Mouse (Mus musculus) hindbrain, embryonic 13.5 days (tissue): ENCODE measurements around the gene Zfp385c. TPM values are rescaled to one million over a fixed set of nuclear protein-coding genes. Genes with fewer than 3 reads are reported as not detected.

Source experiments
- ATAC-seq: fragments of 200-750 bp; cut with Nextera tagmentation; 2 replicates; pipeline ENCODE4 v1.8.0; 2017; ENCODE audit warnings: moderate TSS enrichment; ENCODE audit not compliant: low FRiP score
- H3K27ac ChIP-seq: fragments of 300-500 bp; sonication (generic); 2 replicates; pipeline ENCODE4 v1.5.1; 2015; ENCODE audit warnings: inconsistent platforms, mild to moderate bottlenecking, moderate library complexity
- H3K27me3 ChIP-seq: fragments of 300-500 bp; sonication (generic); 2 replicates; pipeline ENCODE4 v1.6.1; 2015; ENCODE audit warnings: mild to moderate bottlenecking, inconsistent platforms
- H3K36me3 ChIP-seq: fragments of 300-500 bp; sonication (generic); 2 replicates; pipeline ENCODE4 v1.6.1; 2015; ENCODE audit warnings: mild to moderate bottlenecking, inconsistent platforms
- H3K4me1 ChIP-seq: fragments of 300-500 bp; sonication (generic); replicated peaks from 2 replicates; pipeline ENCODE4 v1.6.1; 2015; ENCODE audit warnings: inconsistent platforms
- H3K4me2 ChIP-seq: fragments of 300-500 bp; sonication (generic); 2 replicates; pipeline ENCODE4 v1.6.1; 2015; ENCODE audit warnings: inconsistent platforms, mild to moderate bottlenecking, moderate library complexity
- H3K4me3 ChIP-seq: fragments of 300-500 bp; sonication (generic); 2 replicates; pipeline ENCODE4 v1.5.1; 2015; ENCODE audit warnings: mild to moderate bottlenecking, inconsistent platforms
- H3K9ac ChIP-seq: fragments of 300-500 bp; sonication (generic); 2 replicates; pipeline ENCODE4 v1.6.1; 2015; ENCODE audit warnings: mild to moderate bottlenecking, inconsistent platforms
- H3K9me3 ChIP-seq: fragments of 300-500 bp; sonication (generic); 2 replicates; pipeline ENCODE4 v1.6.1; 2016; ENCODE audit warnings: inconsistent platforms
- WGBS: fragments of 180-500 bp; shearing (Covaris S2); methylation state at CpG from one replicate; pipeline ENCODE4 v1.1.7; 2015; 5-methylcytosine and 5-hydroxymethylcytosine counted together
- polyA plus RNA-seq: library from polyadenylated mRNA; unstranded; fragments of >200 nt; fragmentation: Nextera tagmentation; extraction: Ambion mirVana; gene quantifications from 2 replicates; pipeline ENCODE4 v1.2.1, GENCODE M21; 2015

Zfp385c gene
- polyA plus RNA-seq, 1 experiment from 2014 or later = 0.13 TPM

- Histone ChIP-seq H3K36me3 (no peaks in the 10 kb centered on the region), H3K4me3 (peak overlapping the region; percentile 44), H3K9me3 (no peaks in the 10 kb centered on the region), H3K27ac (0 out of 2 replicates have a peak overlapping the region, but pooled peaks have one; percentile 44), H3K4me2 (peak overlapping the region; percentile 73), H3K27me3 (peaks cover 42% of the 10 kb centered on the region), H3K9ac (peak overlapping the region; percentile 69), H3K4me1 (peaks cover 18% of the 10 kb centered on the region)
- peak; percentile 57 for ATAC-seq
- WGBS = 9% methylated on average over 52 of the region's 52 CpGs
Measured at GRCm38 (mm10) chr11:100640159-100640906, 51.9 kb downstream of the Zfp385c start.

DNA sequence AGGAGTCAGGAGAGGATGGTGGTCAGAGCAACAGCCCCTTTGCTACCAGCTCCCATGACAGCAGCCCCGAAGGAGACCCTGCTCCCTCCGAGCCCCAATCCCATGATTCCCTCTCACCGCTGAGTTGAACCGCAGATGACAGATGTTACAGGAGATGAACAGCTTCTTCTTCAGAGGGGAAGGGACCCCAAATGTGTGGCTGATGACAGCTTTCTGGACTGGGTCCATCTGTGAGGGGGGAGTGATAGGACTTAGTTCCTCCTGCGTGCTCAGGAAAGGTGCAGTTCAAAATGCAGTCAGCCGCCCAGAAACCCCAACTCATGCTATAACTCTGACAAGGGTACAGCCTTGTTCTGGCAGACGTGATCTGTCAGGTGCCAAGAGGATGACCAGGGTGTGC lies 57.7 kb downstream of the Zfp385c start:
- no peak overlapping the region for H3K27ac ChIP-seq
- ATAC-seq = no peak
- no peak overlapping the region for H3K4me3 ChIP-seq
- H3K9me3 ChIP-seq = no peaks in the 10 kb centered on the region
- no peaks in the 10 kb centered on the region for H3K36me3 ChIP-seq
- peaks cover 35% of the 10 kb centered on the region for H3K27me3 ChIP-seq
- H3K4me1 ChIP-seq = peaks cover 7% of the 10 kb centered on the region; the same call in 1 of the 2 replicates
- H3K9ac ChIP-seq = no peak overlapping the region
- no peak overlapping the region for H3K4me2 ChIP-seq
- WGBS = 70% methylated on average over 7 of the region's 7 CpGs

- WGBS = 46% methylated on average over 13 of the region's 13 CpGs
- H3K9me3 ChIP-seq = no peaks in the 10 kb centered on the region
- no peak overlapping the region for H3K4me3 ChIP-seq
- ATAC-seq = no peak
- peaks cover 13% of the 10 kb centered on the region for H3K27me3 ChIP-seq
- H3K27ac ChIP-seq = peak overlapping the region; percentile 70
- H3K9ac ChIP-seq = peak overlapping the region; percentile 62
- H3K36me3 ChIP-seq = peaks cover 32% of the 10 kb centered on the region
- no peak overlapping the region for H3K4me2 ChIP-seq
- peaks cover 31% of the 10 kb centered on the region for H3K4me1 ChIP-seq
Measured at GRCm38 (mm10) chr11:100628862-100629352, 63.3 kb downstream of the Zfp385c start.

DNA sequence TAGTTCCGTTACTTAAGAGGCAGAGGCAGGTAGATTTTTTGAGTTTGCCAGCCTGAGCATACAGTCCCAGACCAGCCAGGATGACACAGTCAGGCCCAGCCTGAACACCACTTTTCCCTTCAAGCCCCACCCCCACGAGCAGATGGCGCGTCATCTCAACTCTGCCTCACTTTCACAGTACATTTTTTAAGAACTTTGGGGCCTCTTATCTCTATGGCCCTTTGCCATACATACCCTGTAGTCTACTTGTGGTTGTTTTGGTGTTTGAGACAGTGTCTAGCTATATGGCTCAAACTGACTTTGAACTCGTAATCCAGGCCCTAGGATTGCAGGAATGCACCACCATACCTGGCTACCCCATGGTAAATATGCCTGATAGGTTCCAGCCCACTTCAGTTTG lies 64.2 kb downstream of the Zfp385c start:
- Histone ChIP-seq H3K27me3 (peaks cover 13% of the 10 kb centered on the region), H3K9ac (peak overlapping the region; percentile 62; the same call in 1 of the 2 replicates), H3K4me1 (peaks cover 38% of the 10 kb centered on the region), H3K27ac (peak overlapping the region; percentile 70; the same call in 1 of the 2 replicates), H3K4me2 (no peak overlapping the region), H3K9me3 (no peaks in the 10 kb centered on the region), H3K36me3 (peaks cover 32% of the 10 kb centered on the region), H3K4me3 (no peak overlapping the region)
- ATAC-seq = no peak
- 90% methylated on average over 5 of the region's 5 CpGs for WGBS

DNA sequence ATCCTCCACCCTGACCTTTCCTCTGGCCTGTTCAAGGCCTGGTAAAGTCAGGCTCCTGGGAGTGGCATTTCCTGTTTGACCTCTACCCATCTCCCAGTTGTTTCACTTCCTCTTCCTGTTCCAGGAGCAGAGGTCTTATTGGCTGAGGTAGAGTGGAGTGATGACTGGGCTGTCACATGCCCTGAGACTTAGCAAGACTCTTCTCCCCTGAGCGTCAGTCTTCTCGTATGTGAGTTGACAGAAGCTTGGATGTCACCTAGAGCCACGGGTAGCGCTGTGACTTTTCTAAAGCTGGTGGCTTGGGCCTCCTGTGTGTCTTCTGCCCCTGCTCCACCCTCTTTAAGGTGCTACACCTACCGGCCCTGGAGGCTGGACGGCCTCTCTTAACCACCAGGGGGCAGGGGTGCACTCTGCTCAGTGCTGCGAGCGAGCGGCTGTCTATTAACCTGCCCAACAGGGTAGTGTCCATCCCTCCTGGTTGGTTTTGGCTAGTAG lies 65.5 kb downstream of the Zfp385c start:
- Histone ChIP-seq H3K4me3 (no peak overlapping the region), H3K4me1 (peaks cover 42% of the 10 kb centered on the region), H3K9me3 (no peaks in the 10 kb centered on the region), H3K9ac (no peak overlapping the region), H3K36me3 (peaks cover 32% of the 10 kb centered on the region), H3K4me2 (no peak overlapping the region), H3K27me3 (0 out of 2 replicates have a peak, but pooled peaks cover 8% of the 10 kb centered on the region), H3K27ac (no peak overlapping the region)
- 23% methylated on average over 9 of the region's 9 CpGs for WGBS
- 0 out of 2 replicates have a peak, but pooled peaks have one; percentile 38 for ATAC-seq

- Histone ChIP-seq H3K36me3 (peaks cover 32% of the 10 kb centered on the region), H3K4me3 (no peak overlapping the region), H3K27ac (no peak overlapping the region), H3K4me2 (no peak overlapping the region), H3K9ac (no peak overlapping the region), H3K9me3 (no peaks in the 10 kb centered on the region), H3K4me1 (peaks cover 44% of the 10 kb centered on the region), H3K27me3 (0 out of 2 replicates have a peak, but pooled peaks cover 8% of the 10 kb centered on the region)
- no peak for ATAC-seq
- 93% methylated on average over 23 of the region's 23 CpGs for WGBS
Measured at GRCm38 (mm10) chr11:100625754-100626700, 66.2 kb downstream of the Zfp385c start.

- Histone ChIP-seq H3K27ac (peak overlapping the region; percentile 23; the same call in 1 of the 2 replicates), H3K4me1 (peaks cover 41% of the 10 kb centered on the region), H3K36me3 (peaks cover 32% of the 10 kb centered on the region), H3K27me3 (no peaks in the 10 kb centered on the region), H3K9me3 (no peaks in the 10 kb centered on the region), H3K4me2 (peak overlapping the region; percentile 73), H3K9ac (peak overlapping the region; percentile 53), H3K4me3 (peak overlapping the region; percentile 81)
- no peak for ATAC-seq
- WGBS = 64% methylated on average over 5 of the region's 5 CpGs
Measured at GRCm38 (mm10) chr11:100623867-100624266, 68.4 kb downstream of the Zfp385c start.

GRCm38 (mm10) chr11:100622714-100623113 lies 69.5 kb downstream of the Zfp385c start:
- ATAC-seq = peak; percentile 38; the same call in 1 of the 2 replicates
- 0% methylated on average over 24 of the region's 24 CpGs for WGBS
- peak overlapping the region; percentile 90 for H3K27ac ChIP-seq
- H3K4me2 ChIP-seq = peak overlapping the region; percentile 73
- H3K9ac ChIP-seq = peak overlapping the region; percentile 93
- H3K4me3 ChIP-seq = peak overlapping the region; percentile 81
- H3K36me3 ChIP-seq = peaks cover 32% of the 10 kb centered on the region
- no peaks in the 10 kb centered on the region for H3K27me3 ChIP-seq
- H3K4me1 ChIP-seq = peaks cover 44% of the 10 kb centered on the region
- H3K9me3 ChIP-seq = no peaks in the 10 kb centered on the region

- Histone ChIP-seq H3K27me3 (no peaks in the 10 kb centered on the region), H3K9me3 (no peaks in the 10 kb centered on the region), H3K4me3 (peak within 1 kb of the TSS; percentile 88), H3K27ac (peak within 1 kb of the TSS; percentile 97), H3K4me2 (peak within 1 kb of the TSS; percentile 78), H3K4me1 (peaks cover 48% of the 10 kb centered on the region), H3K36me3 (peaks cover 6% of the 10 kb centered on the region), H3K9ac (peak within 1 kb of the TSS; percentile 93)
- no peak; the same call in 1 of the 2 replicates for ATAC-seq
- WGBS = 5% methylated on average over 11 of the region's 11 CpGs
Measured at GRCm38 (mm10) chr11:100619982-100620381, 72.3 kb downstream of the Zfp385c start, which contains the start of gene Dnajc7. Gene Dnajc7 (minus strand): TSS chr11:100620168.

- Histone ChIP-seq H3K27me3 (no peaks in the 10 kb centered on the region), H3K9ac (peak overlapping the region; percentile 93), H3K27ac (peak overlapping the region; percentile 97), H3K4me1 (peaks cover 43% of the 10 kb centered on the region), H3K36me3 (peaks cover 1% of the 10 kb centered on the region; the same call in 1 of the 2 replicates), H3K4me3 (peak overlapping the region; percentile 88), H3K4me2 (peak overlapping the region; percentile 78), H3K9me3 (no peaks in the 10 kb centered on the region)
- peak; percentile 97 for ATAC-seq
- WGBS = under 1% methylated on average over 40 of the region's 40 CpGs
Measured at GRCm38 (mm10) chr11:100619485-100619975, 72.7 kb downstream of the Zfp385c start.

DNA sequence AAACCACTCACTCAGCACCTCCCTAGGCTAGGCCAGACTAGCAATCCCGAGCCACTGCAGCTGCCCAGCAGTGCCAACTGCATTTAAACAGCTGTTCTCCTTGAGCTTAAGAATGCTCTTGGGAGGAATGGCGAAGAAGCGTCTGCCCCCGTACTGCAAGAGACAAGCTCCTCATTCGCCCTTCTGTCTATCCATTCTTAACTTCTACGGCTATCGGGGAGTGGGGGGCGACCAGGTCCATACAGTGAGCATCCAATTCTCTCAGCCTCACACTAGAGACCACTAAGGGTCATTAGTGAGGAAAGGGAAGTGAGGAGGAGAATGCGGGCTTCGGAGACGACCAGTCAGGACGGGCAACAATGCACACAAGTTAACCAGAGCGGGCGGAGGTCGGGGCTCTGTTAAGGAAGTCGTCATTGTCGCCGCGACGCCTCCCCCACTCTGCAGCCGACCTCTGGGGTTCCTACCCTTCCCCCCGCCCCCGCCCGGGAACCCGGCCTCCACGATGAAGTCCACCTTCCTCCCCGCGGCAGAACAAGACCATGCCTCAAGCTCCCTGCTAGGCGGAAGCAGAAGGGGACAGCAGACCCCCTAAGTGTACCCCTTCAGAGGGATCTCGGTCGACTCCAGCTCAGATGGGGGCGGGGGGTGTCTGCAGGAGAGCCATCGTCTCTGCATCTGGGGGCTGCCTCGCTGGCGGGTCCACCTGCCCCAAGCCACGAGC lies 73.3 kb downstream of the Zfp385c start, which contains the start of gene Nkiras2:
TSS of gene Nkiras2 (plus strand) at position 484 of the 724 bp plus-strand sequence.
- no peaks in the 10 kb centered on the region for H3K36me3 ChIP-seq
- H3K27me3 ChIP-seq = no peaks in the 10 kb centered on the region
- under 1% methylated on average over 36 of the region's 36 CpGs for WGBS
- ATAC-seq = peak; percentile 72
- H3K9ac ChIP-seq = peak within 1 kb of the TSS; percentile 93
- peak within 1 kb of the TSS; percentile 97 for H3K27ac ChIP-seq
- H3K4me1 ChIP-seq = peaks cover 37% of the 10 kb centered on the region
- peak within 1 kb of the TSS; percentile 88 for H3K4me3 ChIP-seq
- H3K9me3 ChIP-seq = no peaks in the 10 kb centered on the region
- peak within 1 kb of the TSS; percentile 78 for H3K4me2 ChIP-seq
